Mouse (Mus musculus): Measurements from ENCODE around the gene Armc6. TPM values are rescaled to one million over a fixed set of nuclear protein-coding genes. Genes with fewer than 3 reads are reported as not detected.

The Armc6 gene
- total and polyA plus RNA-seq, 2 experiments from 2014 or later, result 108 to 119 TPM

GRCm38 (mm10) chr8:70258600-70258999 is 24.3 kb upstream of the Armc6 start:
- no peak overlapping the region for H3K4me3 ChIP-seq (ENCODE audit: low read depth, low read length)
- DNase-seq, result no peak
- H3K9me3 ChIP-seq (ENCODE audit: low read length), result no peaks in the 10 kb centered on the region
- no peak for ATAC-seq
- no peaks in the 10 kb centered on the region for H3K4me1 ChIP-seq (ENCODE audit: insufficient read depth)
- no peak for TF ChIP-seq CTCF (IDR thresholded peaks at IDR 0.05; ENCODE audit: low read depth)
- no peak overlapping the region for H3K4me2 ChIP-seq (ENCODE audit: low read depth)
- WGBS, result 85% methylated on average over 5 of the region's 5 CpGs
- H3K27me3 ChIP-seq (ENCODE audit: insufficient read depth, low read length), result no peaks in the 10 kb centered on the region
- H3K27ac ChIP-seq (ENCODE audit: low read depth, low read length), result no peak overlapping the region
- H3K9ac ChIP-seq, result no peak overlapping the region
- H3K36me3 ChIP-seq (ENCODE audit: insufficient read depth), result peaks cover 96% of the 10 kb centered on the region

GRCm38 (mm10) chr8:70257456-70257855 is 23.2 kb upstream of the Armc6 start:
- Histone ChIP-seq H3K9ac (no peak overlapping the region), H3K4me1 (ENCODE audit: insufficient read depth) (no peaks in the 10 kb centered on the region), H3K27ac (ENCODE audit: low read depth, low read length) (no peak overlapping the region), H3K4me3 (ENCODE audit: low read depth, low read length) (no peak overlapping the region), H3K36me3 (ENCODE audit: insufficient read depth) (peaks cover 96% of the 10 kb centered on the region), H3K9me3 (ENCODE audit: low read length) (no peaks in the 10 kb centered on the region), H3K4me2 (ENCODE audit: low read depth) (no peak overlapping the region), H3K27me3 (ENCODE audit: insufficient read depth, low read length) (no peaks in the 10 kb centered on the region)
- 83% methylated on average over 3 of the region's 3 CpGs for WGBS
- DNase-seq, result no peak
- no peak for TF ChIP-seq CTCF (IDR thresholded peaks at IDR 0.05; ENCODE audit: low read depth)
- no peak for ATAC-seq

- TF ChIP-seq CTCF (IDR thresholded peaks at IDR 0.05; ENCODE audit: low read depth), result peak; percentile 30; the same call in 1 of the 2 replicates
- Histone ChIP-seq H3K4me2 (ENCODE audit: low read depth) (no peak overlapping the region), H3K4me3 (ENCODE audit: low read depth, low read length) (no peak overlapping the region), H3K27me3 (ENCODE audit: insufficient read depth, low read length) (no peaks in the 10 kb centered on the region), H3K36me3 (ENCODE audit: insufficient read depth) (peaks cover 96% of the 10 kb centered on the region), H3K27ac (ENCODE audit: low read depth, low read length) (no peak overlapping the region), H3K9me3 (ENCODE audit: low read length) (no peaks in the 10 kb centered on the region), H3K9ac (no peak overlapping the region), H3K4me1 (ENCODE audit: insufficient read depth) (no peaks in the 10 kb centered on the region)
- ATAC-seq, result no peak; the same call in 1 of the 2 replicates
- DNase-seq, result no peak
- 76% methylated on average over 1 of the region's 1 CpGs for WGBS
These were observed 20.4 kb upstream of the Armc6 start for GRCm38 (mm10) chr8:70254628-70255027.

- H3K4me3 ChIP-seq (ENCODE audit: low read depth, low read length), result no peak overlapping the region
- 85% methylated on average over 3 of the region's 3 CpGs for whole genome bisulfite sequencing
- H3K4me1 ChIP-seq (ENCODE audit: insufficient read depth), result no peaks in the 10 kb centered on the region
- H3K27ac ChIP-seq (ENCODE audit: low read depth, low read length), result no peak overlapping the region
- no peak for TF ChIP-seq CTCF (IDR thresholded peaks at IDR 0.05; ENCODE audit: low read depth)
- H3K36me3 ChIP-seq (ENCODE audit: insufficient read depth), result peaks cover 82% of the 10 kb centered on the region
- no peak overlapping the region for H3K9ac ChIP-seq
- no peak for ATAC-seq
- no peak overlapping the region for H3K4me2 ChIP-seq (ENCODE audit: low read depth)
- no peak for DNase-seq
- H3K9me3 ChIP-seq (ENCODE audit: low read length), result no peaks in the 10 kb centered on the region
- H3K27me3 ChIP-seq (ENCODE audit: insufficient read depth, low read length), result no peaks in the 10 kb centered on the region
These were observed 13.6 kb upstream of the Armc6 start for GRCm38 (mm10) chr8:70247841-70248240.

- ATAC-seq (no peak), DNase-seq (no peak)
- Histone ChIP-seq H3K4me1 (ENCODE audit: insufficient read depth) (no peaks in the 10 kb centered on the region), H3K4me2 (ENCODE audit: low read depth) (no peak overlapping the region), H3K27me3 (ENCODE audit: insufficient read depth, low read length) (no peaks in the 10 kb centered on the region), H3K27ac (ENCODE audit: low read depth, low read length) (no peak overlapping the region), H3K9ac (no peak overlapping the region), H3K36me3 (ENCODE audit: insufficient read depth) (peaks cover 82% of the 10 kb centered on the region), H3K9me3 (ENCODE audit: low read length) (no peaks in the 10 kb centered on the region), H3K4me3 (ENCODE audit: low read depth, low read length) (no peak overlapping the region)
- no peak for TF ChIP-seq CTCF (IDR thresholded peaks at IDR 0.05; ENCODE audit: low read depth)
- 90% methylated on average over 6 of the region's 6 CpGs for WGBS
These were observed 12.4 kb upstream of the Armc6 start for GRCm38 (mm10) chr8:70246622-70247021.

- peaks cover 83% of the 10 kb centered on the region for H3K36me3 ChIP-seq (ENCODE audit: insufficient read depth)
- DNase-seq, result no peak
- no peak overlapping the region for H3K4me2 ChIP-seq (ENCODE audit: low read depth)
- 0 out of 2 replicates have a peak, but pooled peaks have one; percentile 17 for TF ChIP-seq CTCF (IDR thresholded peaks at IDR 0.05; ENCODE audit: low read depth)
- H3K27ac ChIP-seq (ENCODE audit: low read depth, low read length), result no peak overlapping the region
- H3K9me3 ChIP-seq (ENCODE audit: low read length), result no peaks in the 10 kb centered on the region
- no peak for ATAC-seq
- no peaks in the 10 kb centered on the region for H3K27me3 ChIP-seq (ENCODE audit: insufficient read depth, low read length)
- no peak overlapping the region for H3K4me3 ChIP-seq (ENCODE audit: low read depth, low read length)
- peaks cover under 1% of the 10 kb centered on the region; the same call in 1 of the 2 replicates for H3K4me1 ChIP-seq (ENCODE audit: insufficient read depth)
- 92% methylated on average over 5 of the region's 5 CpGs for WGBS
- no peak overlapping the region for H3K9ac ChIP-seq
These were observed 6.4 kb upstream of the Armc6 start for GRCm38 (mm10) chr8:70240642-70241041.

GRCm38 (mm10) chr8:70237842-70238241 is 3.6 kb upstream of the Armc6 start:
- peaks cover 60% of the 10 kb centered on the region for H3K36me3 ChIP-seq (ENCODE audit: insufficient read depth)

More at GRCm38 (mm10) chr8:70237842-70238241, 3.6 kb upstream of the Armc6 start:
- Histone ChIP-seq H3K9me3 (ENCODE audit: low read length) (no peaks in the 10 kb centered on the region), H3K4me2 (ENCODE audit: low read depth) (no peak overlapping the region), H3K9ac (no peak overlapping the region), H3K4me1 (ENCODE audit: insufficient read depth) (peaks cover 13% of the 10 kb centered on the region), H3K4me3 (ENCODE audit: low read depth, low read length) (no peak overlapping the region), H3K27ac (ENCODE audit: low read depth, low read length) (no peak overlapping the region), H3K27me3 (ENCODE audit: insufficient read depth, low read length) (no peaks in the 10 kb centered on the region)
- 88% methylated on average over 2 of the region's 2 CpGs for WGBS
- DNase-seq (no peak), ATAC-seq (no peak)
- TF ChIP-seq CTCF (IDR thresholded peaks at IDR 0.05; ENCODE audit: low read depth), result no peak
